Mouse (Mus musculus): ENCODE data around the gene Rap1b.

The Rap1b gene

DNA sequence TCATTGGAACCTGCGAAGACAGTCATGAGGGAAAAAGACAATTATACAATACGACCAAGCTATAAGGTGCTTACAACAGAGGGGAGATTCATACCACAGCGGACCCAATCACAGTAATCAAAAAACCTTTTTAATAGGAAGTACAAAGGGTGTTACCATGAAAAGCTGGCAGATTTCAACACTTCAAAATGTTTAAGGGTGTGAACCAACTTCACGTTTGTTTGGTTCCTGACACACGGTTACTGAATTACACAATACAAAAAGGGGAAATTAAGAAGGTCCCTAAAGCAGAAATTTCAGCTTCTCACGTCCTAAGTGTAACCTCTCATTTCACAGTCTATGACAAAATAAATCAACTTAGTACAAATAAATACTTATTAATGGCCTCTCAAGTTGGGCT, 27.2 kb downstream of the Rap1b start:
- DNase-seq (ENCODE audit: low spot score), result peak; percentile 44

GRCm38 (mm10) chr10:117816721-117817120, 29.1 kb downstream of the Rap1b start:
- no peak for DNase-seq (ENCODE audit: low spot score)

DNA sequence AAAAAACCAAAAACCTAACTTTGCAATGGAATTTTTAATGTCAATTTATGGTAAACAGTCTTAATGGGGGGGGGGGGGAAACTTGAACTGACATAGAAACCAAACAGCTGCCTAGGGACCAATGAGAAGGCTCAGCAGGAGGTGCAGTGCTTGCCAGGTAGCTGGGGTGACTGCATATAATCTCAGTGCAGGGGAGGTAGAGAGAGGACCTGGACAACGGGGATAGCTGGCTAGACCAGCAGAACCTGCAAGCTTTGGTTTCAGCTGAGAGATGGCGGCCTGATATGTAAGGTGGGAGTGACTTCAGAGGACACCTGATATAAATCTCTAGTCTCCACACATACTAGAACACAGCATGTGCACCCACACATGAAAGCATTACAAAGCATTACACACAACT, 33.3 kb downstream of the Rap1b start:
- DNase-seq (ENCODE audit: low spot score), result no peak

- no peak for DNase-seq (ENCODE audit: low spot score)
Observed at GRCm38 (mm10) chr10:117811555-117811954, 34.3 kb downstream of the Rap1b start.

GRCm38 (mm10) chr10:117810506-117810905, 35.3 kb downstream of the Rap1b start:
- no peak for DNase-seq (ENCODE audit: low spot score)

- DNase-seq (ENCODE audit: low spot score), result peak; percentile 36
Observed at GRCm38 (mm10) chr10:117808068-117808467, 37.8 kb downstream of the Rap1b start.

GRCm38 (mm10) chr10:117805919-117806318, 39.9 kb downstream of the Rap1b start:
- DNase-seq (ENCODE audit: low spot score), result no peak

DNA sequence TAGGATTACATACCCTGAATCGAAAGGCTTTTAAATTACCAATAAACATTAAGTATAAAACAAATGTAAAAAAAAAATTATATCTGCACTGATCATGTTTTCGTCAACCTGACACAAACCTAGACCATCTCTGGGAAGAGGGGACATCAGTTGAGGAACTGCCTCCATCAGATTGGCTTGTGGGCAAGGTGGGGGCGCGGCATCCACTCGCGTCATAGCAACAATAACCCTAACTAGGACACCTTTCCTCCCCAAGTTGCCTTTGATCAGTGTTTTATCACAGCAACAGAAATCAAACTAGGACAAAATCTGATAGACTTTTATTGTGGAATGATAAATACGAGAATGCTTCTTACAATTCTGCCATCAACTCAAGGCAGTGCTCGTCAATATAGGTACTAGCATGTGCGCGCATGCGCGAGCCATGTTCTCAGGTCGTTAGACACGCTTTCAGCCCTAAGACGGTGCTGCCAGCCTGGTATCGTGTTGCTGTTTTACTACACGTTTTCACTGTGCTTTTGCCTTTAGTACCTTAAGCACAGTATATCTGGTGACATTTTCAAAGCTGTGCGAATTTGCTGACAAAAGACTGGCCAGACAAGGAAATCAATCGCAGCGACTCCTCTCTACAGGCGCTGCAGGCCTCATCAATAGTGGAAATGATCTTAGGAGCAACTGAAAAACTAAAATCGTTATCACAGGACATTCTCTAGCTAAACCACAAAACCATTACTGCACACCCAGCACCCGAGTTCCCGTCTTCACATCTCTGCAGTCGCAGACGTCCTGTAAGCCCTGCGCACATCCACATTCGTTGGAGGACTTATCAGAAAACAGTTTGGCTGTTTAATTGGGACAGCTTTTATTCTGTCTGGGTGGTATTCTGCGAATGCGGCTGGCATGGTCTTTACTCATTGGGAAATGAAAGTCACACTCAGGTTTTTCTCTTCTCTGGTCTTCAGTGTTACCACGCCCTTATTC, 41.7 kb downstream of the Rap1b start:
- DNase-seq (ENCODE audit: low spot score), result no peak

- no peak for DNase-seq (ENCODE audit: low spot score)
Observed at GRCm38 (mm10) chr10:117801886-117802285, 43.9 kb downstream of the Rap1b start.

DNA sequence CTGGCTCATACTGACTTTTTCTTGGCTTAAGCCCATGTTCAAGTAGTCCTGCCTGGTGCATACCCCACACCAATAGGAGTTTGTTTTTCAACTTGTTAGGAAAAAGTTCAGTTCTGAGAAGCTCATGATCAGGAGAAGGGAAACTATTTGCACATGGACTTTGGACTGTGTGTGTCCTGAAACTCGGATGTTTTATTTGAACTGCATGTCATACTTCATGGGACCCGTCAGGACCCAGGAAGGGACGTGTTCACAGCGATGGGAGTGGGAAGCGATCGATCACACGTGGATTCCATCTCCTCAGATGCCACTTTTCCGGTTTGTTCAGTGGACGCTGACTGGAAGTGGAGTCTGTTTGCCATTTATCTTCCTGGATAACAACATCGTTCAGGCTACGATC, 46.0 kb downstream of the Rap1b start:
- DNase-seq (ENCODE audit: low spot score), result no peak

- no peak for DNase-seq (ENCODE audit: low spot score)
Observed at GRCm38 (mm10) chr10:117798436-117799035, 47.3 kb downstream of the Rap1b start.

GRCm38 (mm10) chr10:117797684-117798083, 48.2 kb downstream of the Rap1b start:
- no peak for DNase-seq (ENCODE audit: low spot score)

GRCm38 (mm10) chr10:117797106-117797505, 48.7 kb downstream of the Rap1b start:
- no peak for DNase-seq (ENCODE audit: low spot score)

DNA sequence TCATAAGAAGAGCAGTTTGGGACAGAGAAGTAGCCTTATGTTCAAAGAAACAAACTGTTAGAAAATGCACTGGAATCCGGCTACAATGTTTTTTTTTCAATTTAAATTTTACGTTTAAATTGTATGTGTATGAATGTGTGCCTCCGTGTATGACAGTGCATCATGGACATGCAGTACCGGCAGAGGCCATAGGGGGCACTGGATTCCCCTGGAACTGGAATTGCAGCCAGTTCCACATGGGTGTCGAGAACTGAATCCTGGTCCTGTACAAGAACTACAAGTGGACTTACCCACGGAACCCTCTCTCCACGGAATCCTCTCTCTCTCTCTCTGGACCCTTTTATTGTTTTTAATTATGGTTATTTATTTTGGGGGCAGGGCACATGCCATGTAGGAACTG, 49.7 kb downstream of the Rap1b start:
- DNase-seq (ENCODE audit: low spot score), result no peak

- no peak for DNase-seq (ENCODE audit: low spot score)
Observed at GRCm38 (mm10) chr10:117795206-117795605, 50.6 kb downstream of the Rap1b start.

DNA sequence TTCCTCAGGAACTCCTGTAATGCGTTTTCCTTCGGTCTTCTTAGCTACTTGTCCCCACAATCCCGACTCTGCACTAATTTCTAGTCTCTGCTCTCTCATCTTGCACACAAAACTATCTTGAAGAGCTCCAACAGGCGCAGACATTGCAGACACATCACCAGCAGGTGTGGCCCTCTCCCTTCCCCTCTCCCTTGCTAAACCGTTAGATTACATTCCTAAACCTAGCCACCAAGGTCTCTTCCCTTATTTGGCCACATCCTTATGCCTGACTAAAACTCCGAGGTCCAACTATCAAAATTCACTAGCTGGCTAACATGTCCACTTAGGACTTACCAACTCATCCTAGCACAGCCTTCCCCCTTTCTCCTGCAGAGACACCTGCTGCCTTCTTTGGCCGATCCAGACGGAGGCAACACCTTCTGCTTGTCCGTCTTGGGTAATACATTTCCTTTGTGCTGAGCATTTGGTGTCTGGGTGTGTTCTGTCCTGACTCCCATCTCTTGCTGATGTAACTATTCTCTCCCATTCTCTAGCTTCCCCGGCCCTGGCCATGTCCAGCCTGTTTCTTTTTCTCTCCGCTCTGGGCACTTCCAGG, 52.3 kb downstream of the Rap1b start:
- no peak for DNase-seq (ENCODE audit: low spot score)

GRCm38 (mm10) chr10:117792141-117793091, 53.4 kb downstream of the Rap1b start, which contains the start of gene Nup107:
Gene Nup107, minus strand, starts transcription at chr10:117792705.
- DNase-seq (ENCODE audit: low spot score), result peak; percentile 100

DNA sequence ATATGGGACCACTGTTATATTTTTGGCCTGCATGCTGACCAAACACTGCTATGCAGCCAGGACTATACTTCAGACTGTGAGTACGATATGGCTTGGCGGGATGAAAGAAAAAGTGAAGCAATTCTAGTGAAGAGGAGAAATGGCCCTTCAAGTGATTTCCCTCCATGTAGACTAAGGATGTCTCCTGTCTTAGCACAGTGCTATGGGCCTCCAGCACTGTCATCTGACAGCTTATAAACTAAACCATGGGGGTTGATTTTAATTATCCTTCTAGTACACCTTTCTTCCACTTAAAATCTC, 54.7 kb downstream of the Rap1b start:
- DNase-seq (ENCODE audit: low spot score), result no peak

GRCm38 (mm10) chr10:117790421-117791170, 55.2 kb downstream of the Rap1b start:
- DNase-seq (ENCODE audit: low spot score), result no peak

DNA sequence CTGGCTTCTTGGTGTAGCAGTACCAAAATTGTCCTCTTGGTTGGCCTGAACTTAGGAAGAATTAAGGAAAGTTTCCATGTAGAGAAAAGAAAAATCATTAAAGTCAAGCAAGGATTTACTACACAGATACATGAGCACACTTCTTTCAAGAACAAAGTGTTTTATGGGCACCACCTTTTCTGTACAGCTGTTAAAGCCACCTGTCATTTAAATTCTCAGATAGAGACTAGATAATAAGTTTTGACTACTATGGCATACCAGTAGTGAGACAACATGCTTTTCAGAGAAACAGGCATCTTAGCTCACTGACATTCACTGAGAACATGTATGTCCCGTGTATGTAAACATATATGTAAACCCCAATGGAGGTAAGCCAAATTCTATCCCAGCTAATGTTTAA, 55.8 kb downstream of the Rap1b start:
- DNase-seq (ENCODE audit: low spot score), result no peak

DNA sequence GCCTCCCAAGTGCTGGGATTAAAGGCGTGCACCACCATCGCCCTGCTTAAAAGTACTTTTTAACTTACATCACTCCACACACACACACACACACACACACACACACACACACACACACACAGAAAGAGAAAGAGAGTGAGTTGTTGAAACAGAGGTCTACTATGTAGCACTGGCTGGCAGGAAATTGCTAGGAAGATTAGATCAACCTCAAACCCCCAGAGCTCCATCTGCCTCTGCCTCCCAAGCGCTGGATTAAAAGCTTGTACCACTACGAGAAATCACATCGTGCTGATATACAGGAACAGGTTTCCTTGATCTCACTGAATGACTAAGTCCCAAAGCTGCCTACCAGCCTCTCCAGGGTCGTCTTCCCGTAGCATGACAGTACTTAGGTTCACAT, 61.2 kb downstream of the Rap1b start:
- no peak for DNase-seq (ENCODE audit: low spot score)
